Mouse (Mus musculus) right cerebral cortex, postnatal 14 days (tissue): ENCODE data around the gene Gm8265.
"Not testable (repeated sequence)": the region's sequence is repeated elsewhere in the genome, so short reads cannot be mapped to it uniquely, and the experiment has no call there.

Source experiments
- DNase-seq: peaks from one replicate; pipeline ENCODE4 v3.0.0; 2022

The Gm8265 gene

DNA sequence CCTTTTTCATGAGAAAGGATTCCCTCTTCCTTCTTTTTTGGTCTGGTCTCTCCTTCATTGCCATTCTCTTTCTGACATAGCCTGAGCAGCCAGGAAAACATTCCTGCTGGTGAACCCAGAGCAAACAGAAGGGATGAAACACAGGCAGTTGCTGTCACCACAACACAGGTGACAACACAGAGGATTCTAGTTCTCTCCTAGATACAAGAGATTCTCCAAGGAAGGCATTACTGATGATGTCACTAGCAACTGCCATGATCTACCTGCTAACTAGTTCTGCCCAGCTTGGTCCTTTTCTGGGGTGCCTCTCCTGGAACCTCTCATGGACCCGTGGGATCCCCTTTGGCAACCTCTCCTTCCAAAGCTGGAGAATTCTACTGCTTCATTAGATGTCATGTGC, at the start of gene Gm8265:
Gene Gm8265, minus strand, starts transcription at position 101 of the 400 bp plus-strand sequence.
- DNase-seq = not testable (repeated sequence)
